Mouse (Mus musculus) midbrain, embryonic 15.5 days (tissue): ENCODE measurements around the gene Gpalpp1. TPM values are rescaled to one million over a fixed set of nuclear protein-coding genes. Genes with fewer than 3 reads are reported as not detected.

Source experiments
- ATAC-seq: fragments of 200-750 bp; cut with Nextera tagmentation; replicated peaks from 2 replicates; pipeline ENCODE4 v1.8.0; 2017; ENCODE audit warnings: moderate TSS enrichment
- H3K27ac ChIP-seq: fragments of 300-500 bp; sonication (generic); 2 replicates; pipeline ENCODE4 v1.5.1; 2015; ENCODE audit warnings: mild to moderate bottlenecking, inconsistent platforms
- H3K27me3 ChIP-seq: fragments of 300-500 bp; sonication (generic); replicated peaks from 2 replicates; pipeline ENCODE4 v1.6.1; 2015; ENCODE audit warnings: inconsistent platforms
- H3K36me3 ChIP-seq: fragments of 300-500 bp; sonication (generic); replicated peaks from 2 replicates; pipeline ENCODE4 v1.6.1; 2015; ENCODE audit warnings: inconsistent platforms
- H3K4me1 ChIP-seq: fragments of 300-500 bp; sonication (generic); 2 replicates; pipeline ENCODE4 v1.6.1; 2015; ENCODE audit warnings: inconsistent platforms
- H3K4me2 ChIP-seq: fragments of 300-500 bp; sonication (generic); 2 replicates; pipeline ENCODE4 v1.6.1; 2015; ENCODE audit warnings: inconsistent platforms, mild to moderate bottlenecking, moderate library complexity
- H3K4me3 ChIP-seq: fragments of 300-500 bp; sonication (generic); 2 replicates; pipeline ENCODE4 v1.5.1; 2015; ENCODE audit warnings: mild to moderate bottlenecking, inconsistent platforms
- H3K9ac ChIP-seq: fragments of 300-500 bp; sonication (generic); 2 replicates; pipeline ENCODE4 v1.6.1; 2015; ENCODE audit warnings: mild to moderate bottlenecking, inconsistent platforms
- H3K9me3 ChIP-seq: fragments of 300-500 bp; sonication (generic); 2 replicates; pipeline ENCODE4 v1.6.1; 2016; ENCODE audit warnings: inconsistent platforms
- WGBS: fragments of 180-500 bp; shearing (Covaris S2); methylation state at CpG from one replicate; pipeline ENCODE4 v1.1.7; 2015; ENCODE audit warnings: mixed read lengths; 5-methylcytosine and 5-hydroxymethylcytosine counted together
- polyA plus RNA-seq: library from polyadenylated mRNA; unstranded; fragments of >200 nt; fragmentation: Nextera tagmentation; extraction: Ambion mirVana; gene quantifications from 2 replicates; pipeline ENCODE4 v1.2.1, GENCODE M21; 2015

Gpalpp1 gene
- polyA plus RNA-seq, 1 experiment from 2014 or later = 13.9 TPM

DNA sequence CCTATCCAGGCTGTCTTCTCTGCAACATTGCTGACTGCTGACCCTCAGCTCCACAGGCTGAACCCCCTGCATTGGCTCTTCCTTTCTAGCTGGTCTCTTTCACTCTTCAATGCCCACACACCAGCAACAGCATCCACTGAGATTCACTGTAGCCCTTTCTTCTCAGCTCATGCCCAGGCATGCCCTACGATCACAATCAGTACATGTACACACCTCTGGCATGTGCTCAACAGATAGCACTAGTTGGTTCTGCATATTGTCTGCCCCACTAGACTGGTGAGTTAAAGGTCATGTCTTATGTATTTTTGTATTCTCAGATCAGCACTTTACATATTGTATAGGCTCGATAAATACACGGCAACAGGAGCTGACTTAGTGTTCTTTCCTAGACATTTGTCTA lies 26.4 kb downstream of the Gpalpp1 start:
- no peaks in the 10 kb centered on the region for H3K27me3 ChIP-seq

DNA sequence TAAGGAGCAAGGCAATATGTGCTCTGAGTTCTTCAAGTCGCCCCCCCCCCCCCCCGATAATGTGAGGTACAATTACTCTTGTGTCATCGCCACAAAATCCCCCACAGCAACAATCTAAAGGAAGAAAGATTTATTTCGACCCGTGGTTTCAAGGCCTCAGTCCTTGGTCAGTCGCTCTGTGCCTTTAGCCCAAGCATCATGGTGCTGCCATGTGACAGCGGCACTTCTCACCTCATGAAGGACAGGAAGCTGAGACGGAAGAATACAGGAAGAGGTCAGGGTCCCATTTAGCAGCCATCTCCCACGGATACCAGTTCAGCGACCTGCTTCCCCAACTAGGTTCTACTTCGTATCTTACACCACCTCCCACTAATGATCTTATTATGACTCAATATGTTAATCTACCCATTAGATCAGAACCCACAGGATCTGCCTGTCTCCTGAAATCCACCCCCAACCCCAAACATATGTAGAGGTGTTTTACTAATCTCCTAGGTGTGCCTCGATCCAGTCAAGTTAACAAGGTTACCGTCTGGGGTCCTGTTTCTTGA lies 28.4 kb downstream of the Gpalpp1 start:
- Histone ChIP-seq H3K4me1 (peaks cover 6% of the 10 kb centered on the region; the same call in 1 of the 2 replicates), H3K27me3 (no peaks in the 10 kb centered on the region), H3K4me2 (no peak overlapping the region), H3K4me3 (no peak overlapping the region), H3K27ac (no peak overlapping the region), H3K9me3 (no peaks in the 10 kb centered on the region), H3K36me3 (no peaks in the 10 kb centered on the region), H3K9ac (no peak overlapping the region)
- ATAC-seq = no peak
- WGBS = 88% methylated on average over 13 of the region's 13 CpGs

More for the DNA sequence above, 26.4 kb downstream of the Gpalpp1 start:
- Histone ChIP-seq H3K4me2 (no peak overlapping the region), H3K36me3 (no peaks in the 10 kb centered on the region), H3K9ac (no peak overlapping the region), H3K27ac (no peak overlapping the region), H3K9me3 (no peaks in the 10 kb centered on the region), H3K4me1 (no peaks in the 10 kb centered on the region), H3K4me3 (no peak overlapping the region)
- 82% methylated on average over 3 of the region's 3 CpGs for WGBS
- no peak for ATAC-seq

DNA sequence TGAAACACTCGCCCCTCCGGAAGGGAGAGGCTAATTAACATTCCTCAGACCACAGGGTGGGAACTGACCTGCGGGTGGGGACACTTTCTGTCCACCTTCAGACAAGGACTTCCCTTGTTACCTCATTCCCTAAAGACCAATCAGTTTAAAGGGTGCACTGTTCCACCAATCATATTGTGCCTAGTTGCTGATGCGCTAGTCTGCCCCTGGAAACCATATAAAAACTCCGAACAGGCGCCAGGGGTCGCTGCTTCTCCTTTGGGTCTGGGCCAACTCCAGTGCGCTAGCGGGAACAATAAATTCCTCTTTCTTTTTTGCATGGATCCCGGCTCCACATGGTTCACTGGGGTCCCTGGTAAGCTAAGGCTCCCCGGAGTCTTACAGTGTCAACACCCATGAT lies 29.1 kb downstream of the Gpalpp1 start:
- no peaks in the 10 kb centered on the region for H3K9me3 ChIP-seq
- no peak overlapping the region for H3K4me3 ChIP-seq
- ATAC-seq = no peak
- H3K4me1 ChIP-seq = peaks cover 13% of the 10 kb centered on the region
- no peak overlapping the region for H3K9ac ChIP-seq
- no peak overlapping the region for H3K4me2 ChIP-seq
- no peaks in the 10 kb centered on the region for H3K27me3 ChIP-seq
- H3K27ac ChIP-seq = no peak overlapping the region
- H3K36me3 ChIP-seq = no peaks in the 10 kb centered on the region
- WGBS = 71% methylated on average over 11 of the region's 11 CpGs

DNA sequence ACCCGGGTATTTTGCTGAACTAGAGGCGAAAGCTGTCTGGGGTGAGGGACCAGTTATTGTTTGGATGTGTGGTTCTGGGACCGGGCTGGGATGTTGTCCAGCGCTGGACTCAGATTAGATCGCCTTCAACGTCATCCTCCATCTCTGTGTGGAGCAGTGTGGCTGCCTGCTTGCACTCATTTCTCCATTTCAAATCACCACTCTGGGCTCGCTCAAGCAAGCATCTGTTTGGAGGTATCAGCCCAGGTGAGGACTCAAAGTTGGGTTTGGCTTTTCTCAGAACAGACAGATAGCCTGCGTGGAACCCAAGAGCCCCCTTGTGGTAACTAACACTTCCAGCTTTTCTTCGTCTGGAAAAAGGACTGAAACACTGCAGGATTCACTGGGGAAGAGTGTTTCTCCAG lies 33.5 kb downstream of the Gpalpp1 start:
- WGBS = 52% methylated on average over 9 of the region's 9 CpGs
- Histone ChIP-seq H3K36me3 (no peaks in the 10 kb centered on the region), H3K4me1 (peaks cover 19% of the 10 kb centered on the region), H3K4me3 (no peak overlapping the region), H3K27me3 (no peaks in the 10 kb centered on the region), H3K9ac (no peak overlapping the region), H3K9me3 (no peaks in the 10 kb centered on the region), H3K4me2 (peak overlapping the region; percentile 21), H3K27ac (peak overlapping the region; percentile 69)
- ATAC-seq = peak; percentile 83

DNA sequence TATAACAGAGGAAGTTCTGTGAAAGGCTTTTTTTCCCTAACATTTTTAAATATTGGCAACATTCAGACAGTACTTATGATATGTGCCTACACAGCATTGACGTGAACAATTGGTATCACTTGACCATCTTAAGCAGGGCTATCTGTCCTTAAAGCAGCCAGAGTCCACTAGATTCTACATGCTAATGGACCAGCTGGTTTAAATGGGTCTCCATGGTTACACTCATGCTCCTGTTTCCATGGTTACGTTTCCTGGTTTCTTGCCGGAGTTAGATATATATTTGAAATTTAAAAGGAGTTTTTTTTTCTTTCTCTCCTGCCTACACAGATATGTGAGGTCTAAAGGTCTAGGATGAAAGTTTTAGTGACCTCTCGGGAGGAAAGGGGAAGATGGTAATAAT lies 34.0 kb downstream of the Gpalpp1 start:
- no peaks in the 10 kb centered on the region for H3K36me3 ChIP-seq
- peak overlapping the region; percentile 21 for H3K4me2 ChIP-seq
- H3K4me1 ChIP-seq = peaks cover 19% of the 10 kb centered on the region
- H3K4me3 ChIP-seq = no peak overlapping the region
- ATAC-seq = peak; percentile 82
- no peaks in the 10 kb centered on the region for H3K27me3 ChIP-seq
- H3K9ac ChIP-seq = no peak overlapping the region
- WGBS = 20% methylated on average over 4 of the region's 4 CpGs
- peak overlapping the region; percentile 69 for H3K27ac ChIP-seq
- H3K9me3 ChIP-seq = no peaks in the 10 kb centered on the region

DNA sequence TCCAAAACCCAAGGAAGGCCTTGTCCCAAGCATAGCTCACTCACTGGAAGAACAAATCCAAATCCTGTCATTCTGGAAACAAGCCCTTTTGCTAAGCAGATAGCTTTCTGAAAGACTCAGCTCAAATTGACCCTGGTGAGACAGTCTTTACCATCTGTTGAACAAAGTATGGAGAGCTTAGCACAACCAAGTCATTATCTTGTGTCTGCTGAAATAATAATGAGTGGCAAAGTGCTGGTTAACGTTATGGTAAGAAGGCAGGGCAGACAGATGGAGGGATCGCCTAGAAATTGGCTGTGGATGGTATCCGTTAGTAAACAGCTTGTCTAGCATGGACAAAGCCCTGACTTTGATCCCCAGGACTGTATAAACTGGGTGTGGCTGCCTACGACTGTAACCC lies 34.8 kb downstream of the Gpalpp1 start:
- no peak overlapping the region for H3K4me2 ChIP-seq
- no peaks in the 10 kb centered on the region for H3K9me3 ChIP-seq
- H3K4me1 ChIP-seq = peaks cover 19% of the 10 kb centered on the region
- no peaks in the 10 kb centered on the region for H3K27me3 ChIP-seq
- H3K9ac ChIP-seq = no peak overlapping the region
- H3K4me3 ChIP-seq = no peak overlapping the region
- 47% methylated on average over 4 of the region's 4 CpGs for WGBS
- ATAC-seq = no peak
- H3K27ac ChIP-seq = peak overlapping the region; percentile 69; the same call in 1 of the 2 replicates
- no peaks in the 10 kb centered on the region for H3K36me3 ChIP-seq

DNA sequence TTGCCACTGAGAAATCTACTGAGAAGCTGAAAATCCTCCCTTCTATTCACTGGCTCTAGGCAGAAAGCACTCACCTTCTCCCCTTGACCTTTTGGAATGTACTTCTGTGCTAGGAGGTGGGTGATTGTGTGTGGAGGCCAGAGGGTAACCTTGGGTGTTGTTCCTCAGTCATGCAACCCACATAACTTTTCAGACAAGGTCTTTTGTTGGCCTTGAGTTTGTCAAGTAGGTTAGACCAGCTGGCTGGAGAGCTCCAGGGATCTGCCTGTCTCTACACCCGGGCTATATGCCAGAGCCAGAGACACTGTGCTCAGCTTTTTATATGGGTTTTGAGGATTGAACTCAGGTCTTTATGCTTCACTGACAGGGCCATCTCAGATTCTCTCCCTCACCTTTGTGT lies 36.4 kb downstream of the Gpalpp1 start:
- Histone ChIP-seq H3K36me3 (no peaks in the 10 kb centered on the region), H3K4me3 (no peak overlapping the region), H3K27me3 (no peaks in the 10 kb centered on the region), H3K4me2 (no peak overlapping the region), H3K4me1 (peaks cover 19% of the 10 kb centered on the region), H3K27ac (no peak overlapping the region), H3K9ac (no peak overlapping the region), H3K9me3 (no peaks in the 10 kb centered on the region)
- ATAC-seq = no peak
- 97% methylated on average over 1 of the region's 1 CpGs for WGBS

DNA sequence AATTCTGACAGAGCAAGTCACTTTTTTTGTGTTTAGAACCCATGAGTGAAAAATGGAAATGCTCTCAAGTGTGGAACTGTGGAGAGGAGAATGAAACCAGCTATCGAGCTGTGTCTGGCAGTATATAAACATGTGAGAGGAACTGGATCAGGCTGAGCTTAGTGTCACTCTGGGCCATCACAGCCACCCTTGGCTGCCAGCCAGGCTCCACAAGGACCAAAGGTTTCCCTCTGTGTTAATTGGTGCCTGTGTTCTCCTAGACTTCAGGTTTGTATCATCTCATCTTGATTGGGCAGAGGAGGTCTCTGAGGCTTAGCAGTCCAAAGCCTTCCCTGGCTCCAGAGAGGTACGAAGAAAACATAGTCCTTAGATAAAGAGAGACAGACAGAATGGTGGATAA lies 37.9 kb downstream of the Gpalpp1 start:
- no peak for ATAC-seq

DNA sequence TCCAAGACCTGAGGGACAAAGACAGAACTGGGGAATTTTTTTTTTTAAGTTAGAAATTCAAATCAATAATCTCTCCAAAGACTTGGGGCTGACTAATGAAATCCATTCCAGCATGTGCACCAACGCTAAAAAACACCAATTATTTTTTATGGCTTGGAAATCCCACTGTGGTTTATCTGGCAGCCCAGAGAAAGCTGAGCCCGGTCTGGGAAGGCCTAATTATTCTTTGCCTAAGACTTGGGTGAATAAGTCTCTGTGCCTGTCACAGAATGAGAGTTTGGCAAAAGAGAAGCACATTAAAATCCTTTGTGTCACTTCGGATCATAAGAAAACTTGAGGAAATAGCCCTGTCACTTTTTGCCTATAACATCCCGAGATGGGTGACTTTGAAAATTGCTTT lies 41.3 kb downstream of the Gpalpp1 start:
- H3K4me2 ChIP-seq = no peak overlapping the region
- H3K9me3 ChIP-seq = no peaks in the 10 kb centered on the region
- no peaks in the 10 kb centered on the region for H3K36me3 ChIP-seq
- no peak overlapping the region for H3K9ac ChIP-seq
- H3K27ac ChIP-seq = peak overlapping the region; percentile 54
- no peak overlapping the region for H3K4me3 ChIP-seq
- WGBS = 48% methylated on average over 4 of the region's 4 CpGs
- no peak for ATAC-seq
- H3K4me1 ChIP-seq = no peaks in the 10 kb centered on the region
- H3K27me3 ChIP-seq = no peaks in the 10 kb centered on the region

More for the DNA sequence above, 37.9 kb downstream of the Gpalpp1 start:
- Histone ChIP-seq H3K4me3 (no peak overlapping the region), H3K27me3 (no peaks in the 10 kb centered on the region), H3K27ac (no peak overlapping the region), H3K4me2 (no peak overlapping the region), H3K36me3 (no peaks in the 10 kb centered on the region), H3K4me1 (peaks cover 16% of the 10 kb centered on the region), H3K9ac (no peak overlapping the region), H3K9me3 (no peaks in the 10 kb centered on the region)
- WGBS = 59% methylated on average over 2 of the region's 2 CpGs

DNA sequence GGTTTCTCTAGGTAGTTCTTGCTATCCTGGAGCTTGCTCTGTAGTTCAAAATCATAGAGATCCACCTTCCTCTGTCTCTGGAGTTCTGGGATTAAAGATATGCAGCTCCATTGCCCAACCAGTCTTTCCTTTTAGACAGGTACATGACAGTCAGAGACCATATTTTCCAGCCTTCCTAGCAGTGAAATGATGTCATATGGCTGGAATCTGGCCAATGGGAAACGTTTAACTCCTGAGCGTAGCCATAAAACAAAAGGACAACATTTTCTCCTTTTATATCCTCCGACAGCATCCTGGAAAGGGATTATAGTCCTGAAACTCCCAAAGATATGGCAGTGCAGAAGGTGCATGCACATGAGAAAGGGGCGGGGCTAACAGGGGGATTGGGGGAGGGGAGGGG lies 42.3 kb downstream of the Gpalpp1 start:
- no peaks in the 10 kb centered on the region for H3K27me3 ChIP-seq
- no peaks in the 10 kb centered on the region for H3K9me3 ChIP-seq
- WGBS = 53% methylated on average over 4 of the region's 4 CpGs
- H3K4me2 ChIP-seq = no peak overlapping the region
- H3K4me1 ChIP-seq = no peaks in the 10 kb centered on the region
- ATAC-seq = no peak
- peak overlapping the region; percentile 38; the same call in 1 of the 2 replicates for H3K27ac ChIP-seq
- no peak overlapping the region for H3K4me3 ChIP-seq
- H3K9ac ChIP-seq = no peak overlapping the region
- no peaks in the 10 kb centered on the region for H3K36me3 ChIP-seq

DNA sequence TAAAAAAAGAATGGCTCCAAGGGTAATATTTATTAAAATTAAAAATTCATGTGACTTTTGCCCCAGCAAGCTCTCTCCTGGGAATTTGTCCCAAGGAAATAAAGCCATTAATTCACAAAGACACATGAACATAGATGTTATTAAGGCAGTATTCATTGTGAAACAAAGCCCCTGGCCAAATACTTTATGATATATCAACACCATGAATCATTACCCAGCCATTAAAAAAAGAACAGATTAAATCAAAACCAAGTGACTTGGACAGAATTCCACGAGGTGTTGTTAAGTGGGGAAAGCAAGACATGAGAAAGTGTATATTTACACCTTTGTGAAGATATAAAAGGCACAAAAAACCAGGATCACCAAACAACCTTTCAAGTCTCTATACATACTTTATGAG lies 43.3 kb downstream of the Gpalpp1 start:
- no peak overlapping the region for H3K4me3 ChIP-seq
- H3K9ac ChIP-seq = no peak overlapping the region
- WGBS = 50% methylated on average over 1 of the region's 1 CpGs
- H3K4me2 ChIP-seq = no peak overlapping the region
- H3K27ac ChIP-seq = no peak overlapping the region
- no peaks in the 10 kb centered on the region for H3K4me1 ChIP-seq
- no peaks in the 10 kb centered on the region for H3K36me3 ChIP-seq
- ATAC-seq = no peak
- no peaks in the 10 kb centered on the region for H3K27me3 ChIP-seq
- no peaks in the 10 kb centered on the region for H3K9me3 ChIP-seq

DNA sequence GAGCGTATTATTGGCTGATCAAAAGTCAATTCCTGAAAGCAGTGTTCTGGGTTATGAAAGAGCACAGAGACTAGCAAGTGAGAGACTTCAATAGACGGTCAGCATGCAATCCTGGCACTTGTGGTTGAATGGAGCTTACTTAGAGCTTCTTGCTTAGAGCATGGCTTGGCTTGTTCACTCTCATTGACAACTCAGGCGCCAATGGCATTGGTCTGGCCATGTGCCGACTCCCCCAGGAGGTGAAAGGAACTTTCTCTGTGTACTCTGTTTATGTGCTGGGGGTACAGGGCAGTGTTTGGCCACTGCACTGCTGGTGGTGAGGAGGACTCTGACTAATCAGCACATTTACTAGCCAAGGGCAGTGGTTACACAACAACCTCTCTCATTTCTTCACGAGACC lies 51.1 kb downstream of the Gpalpp1 start:
- no peak overlapping the region for H3K4me2 ChIP-seq
- no peaks in the 10 kb centered on the region for H3K36me3 ChIP-seq
- no peak for ATAC-seq
- H3K9ac ChIP-seq = no peak overlapping the region
- no peak overlapping the region for H3K27ac ChIP-seq
- WGBS = 74% methylated on average over 5 of the region's 5 CpGs
- H3K27me3 ChIP-seq = no peaks in the 10 kb centered on the region
- no peaks in the 10 kb centered on the region for H3K4me1 ChIP-seq
- no peaks in the 10 kb centered on the region for H3K9me3 ChIP-seq
- no peak overlapping the region for H3K4me3 ChIP-seq

DNA sequence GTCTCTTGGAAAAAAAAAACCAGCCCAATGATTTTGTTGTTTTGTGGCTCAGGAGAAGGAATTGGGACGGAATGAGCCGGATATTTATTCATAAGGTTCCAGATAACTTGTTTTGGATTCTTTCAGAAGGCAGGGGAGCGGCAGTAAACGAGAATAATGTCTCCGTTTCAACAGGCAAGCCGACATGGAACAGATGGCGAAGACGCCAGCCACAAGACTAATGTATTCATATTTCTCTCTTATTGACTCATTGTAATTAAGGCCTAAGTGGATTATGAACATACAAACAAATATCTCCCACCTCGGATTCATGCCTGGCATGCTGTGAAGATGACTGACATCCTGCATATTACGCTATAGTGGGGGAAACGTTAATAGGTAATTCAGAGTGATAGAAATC lies 56.8 kb downstream of the Gpalpp1 start:
- no peak overlapping the region for H3K4me2 ChIP-seq
- H3K4me3 ChIP-seq = no peak overlapping the region
- no peaks in the 10 kb centered on the region for H3K4me1 ChIP-seq
- ATAC-seq = no peak
- 56% methylated on average over 11 of the region's 11 CpGs for WGBS
- H3K9me3 ChIP-seq = no peaks in the 10 kb centered on the region
- no peak overlapping the region for H3K9ac ChIP-seq
- 0 out of 2 replicates have a peak overlapping the region, but pooled peaks have one; percentile 38 for H3K27ac ChIP-seq
- no peaks in the 10 kb centered on the region for H3K27me3 ChIP-seq
- H3K36me3 ChIP-seq = no peaks in the 10 kb centered on the region
